25 mouse cellular contexts compared by ENCODE assay signal in genomic region chr17:18719795-18720194, GRCm38 (mm10).
"Had no signal": no experiment of that assay in that cellular context is flagged by ENCODE, and none has a peak within 500 bp of the region (broad histone marks: within the 10 kb centered on the region; RNA-seq: fewer than 3 reads in every experiment).

No protein-coding gene starts in this region.

- H3K4me1 ChIP-seq: heart, embryonic 13.5 days; heart, embryonic 15.5 days; hindbrain, embryonic 13.5 days; hindbrain, embryonic 15.5 days; kidney, embryonic 15.5 days; limb, embryonic 13.5 days; limb, embryonic 15.5 days; liver, embryonic 12.5 days had no signal

- H3K27ac ChIP-seq: heart, adult 2 months; heart, embryonic 13.5 days; heart, embryonic 15.5 days; hindbrain, embryonic 13.5 days; hindbrain, embryonic 15.5 days; hindbrain, postnatal 0 days; kidney, embryonic 15.5 days; kidney, postnatal 0 days; limb, embryonic 13.5 days; limb, embryonic 15.5 days; liver, embryonic 12.5 days; liver, embryonic 14.5 days had no signal

- H3K36me3 ChIP-seq: heart, embryonic 13.5 days; heart, embryonic 15.5 days; hindbrain, embryonic 13.5 days; hindbrain, embryonic 15.5 days; kidney, embryonic 15.5 days; limb, embryonic 13.5 days; limb, embryonic 15.5 days; liver, embryonic 12.5 days had no signal

- DNase-seq: gastrocnemius, postnatal 14 days; gastrocnemius, postnatal 36 days; heart, adult 11 months; heart, adult 2 months; heart, postnatal 14 days; heart, postnatal 36 days; kidney, adult 11 months; kidney, adult 2 months; kidney, adult 9 months; kidney, postnatal 14 days; kidney, postnatal 36 days; left cerebral cortex, postnatal 4 days had no signal

- H3K9me3 ChIP-seq: limb, embryonic 15.5 days had no signal

- ATAC-seq: hindbrain, postnatal 0 days; intestine, embryonic 16.5 days; liver, embryonic 12.5 days had no signal

- H3K27me3 ChIP-seq: heart, embryonic 13.5 days; heart, embryonic 15.5 days; hindbrain, embryonic 13.5 days; hindbrain, embryonic 15.5 days; kidney, embryonic 15.5 days; limb, embryonic 13.5 days; limb, embryonic 15.5 days; liver, embryonic 12.5 days had no signal

- H3K4me3 ChIP-seq: heart, adult 2 months; heart, embryonic 13.5 days; heart, embryonic 15.5 days; hindbrain, embryonic 13.5 days; hindbrain, embryonic 15.5 days; kidney, embryonic 15.5 days; limb, embryonic 13.5 days; limb, embryonic 15.5 days; liver, embryonic 12.5 days had no signal

- H3K9ac ChIP-seq: heart, embryonic 13.5 days; heart, embryonic 15.5 days; hindbrain, embryonic 13.5 days; hindbrain, embryonic 15.5 days; kidney, embryonic 15.5 days; limb, embryonic 13.5 days; limb, embryonic 15.5 days; liver, embryonic 12.5 days; liver, embryonic 14.5 days had no signal

- H3K4me2 ChIP-seq: heart, embryonic 11.5 days; heart, embryonic 13.5 days; heart, embryonic 15.5 days; hindbrain, embryonic 13.5 days; hindbrain, embryonic 15.5 days; kidney, embryonic 15.5 days; limb, embryonic 13.5 days; limb, embryonic 15.5 days; liver, embryonic 12.5 days had no signal
